11 mouse cellular contexts compared by ENCODE assay signal in genomic region chr1:155529120-155529963, GRCm38 (mm10). TPM values are rescaled to one million over a fixed set of nuclear protein-coding genes. Genes with fewer than 3 reads are reported as not detected.
DNase-seq lines count a peak whose midpoint lies in the region; ATAC-seq and TF ChIP-seq lines count a peak whose summit lies in the region.
"Had no signal": no experiment of that assay in that cellular context is flagged by ENCODE, and none has a peak within 500 bp of the region (broad histone marks: within the 10 kb centered on the region; RNA-seq: fewer than 3 reads in every experiment).

No protein-coding gene starts in this region.

- peak; percentile 35 for DNase-seq in adrenal gland, postnatal 14 days
- DNase-seq in adrenal gland, adult 8-10 months = no peak
- DNase-seq in left cerebral cortex, postnatal 4 days = peak; percentile 64
- no peak for DNase-seq in left cerebral cortex, postnatal 10 days (ENCODE audit: extremely low spot score in 1 of 2, low spot score in 2 of 2)
- no peak for DNase-seq in forebrain, postnatal 0 days
- peak; percentile 88 for DNase-seq in retina, postnatal 1 day
- no peak for DNase-seq in gastrocnemius, adult 2 months
- DNase-seq in layer of hippocampus, adult 11-12 months (ENCODE audit: low spot score) = no peak
- DNase-seq: heart, postnatal 36 days; layer of hippocampus, adult 9-11 months had no signal

- no peaks in the 10 kb centered on the region for H3K9me3 ChIP-seq in forebrain, postnatal 0 days (ENCODE audit: low read length)
- H3K9me3 ChIP-seq: liver, embryonic 15.5 days had no signal

- H3K36me3 ChIP-seq in forebrain, postnatal 0 days (ENCODE audit: insufficient read depth) = no peaks in the 10 kb centered on the region
- H3K36me3 ChIP-seq: liver, embryonic 15.5 days had no signal

- intact Hi-C loops in left cerebral cortex, postnatal 4 days (cut with DNase I) = loop anchor here (5.0 kb wide), 1 partner anchor 222 kb away; no protein-coding TSS in a partner anchor
- intact Hi-C loops in left cerebral cortex, postnatal 10 days (cut with DNase I) = loop anchor here (10.0 kb wide), 1 partner anchor 485 kb away; no protein-coding TSS in a partner anchor
- intact Hi-C loops in gastrocnemius, adult 2 months (cut with DNase I) = no loop called here

- H3K9ac ChIP-seq in forebrain, postnatal 0 days = no peak overlapping the region
- H3K9ac ChIP-seq: liver, embryonic 15.5 days had no signal

- WGBS in forebrain, postnatal 0 days = 55% methylated on average over 19 of the region's 19 CpGs

- H3K4me2 ChIP-seq in forebrain, postnatal 0 days (ENCODE audit: low read depth) = no peak overlapping the region
- H3K4me2 ChIP-seq: liver, embryonic 15.5 days had no signal

- no peaks in the 10 kb centered on the region for H3K27me3 ChIP-seq in forebrain, postnatal 0 days (ENCODE audit: insufficient read depth, low read length)

- peaks cover 14% of the 10 kb centered on the region; the same call in 1 of the 2 replicates for H3K4me1 ChIP-seq in forebrain, postnatal 0 days (ENCODE audit: insufficient read depth)
- H3K4me1 ChIP-seq: liver, embryonic 15.5 days had no signal

- TF ChIP-seq CTCF in forebrain, postnatal 0 days (IDR thresholded peaks at IDR 0.05; ENCODE audit: low read depth) = no peak
- no peak for TF ChIP-seq CTCF in gastrocnemius, adult 2 months (IDR thresholded peaks at IDR 0.05)

- no peak overlapping the region for H3K4me3 ChIP-seq in forebrain, postnatal 0 days (ENCODE audit: low read depth, low read length)
- H3K4me3 ChIP-seq in gastrocnemius, adult 2 months = no peak overlapping the region
- H3K4me3 ChIP-seq: liver, embryonic 15.5 days had no signal

- H3K27ac ChIP-seq in forebrain, postnatal 0 days (ENCODE audit: low read depth, low read length) = 0 out of 2 replicates have a peak overlapping the region, but pooled peaks have one; percentile 29
- no peak overlapping the region for H3K27ac ChIP-seq in gastrocnemius, adult 2 months
- H3K27ac ChIP-seq: liver, embryonic 15.5 days had no signal

- 0 out of 2 replicates have a peak, but pooled peaks have one; percentile 19 for ATAC-seq in forebrain, postnatal 0 days

RNA-seq across cellular contexts. Expression of gene Acbd6, which starts 28.6 kb away (rescaled TPM):
- total RNA-seq in adrenal gland, postnatal 14 days (2021) = 73.9 and 82.1 TPM in 2 replicates
- 10 to 100 TPM; 63.0 to 79.8 (median 64.5) TPM for total RNA-seq in adrenal gland, adult 8-10 months (2022)
- 100 to 1,000 TPM; 116 to 121 TPM for total RNA-seq in left cerebral cortex, postnatal 4 days (2021)
- total RNA-seq in left cerebral cortex, postnatal 10 days (2021) = 100 to 1,000 TPM; 107 to 110 TPM
- total RNA-seq in forebrain, postnatal 0 days (2014; rRNA removed) = 98.9 and 114 TPM in 2 replicates
- polyA plus RNA-seq in forebrain, postnatal 0 days (2015; fragmentation: Nextera tagmentation; extraction: Ambion mirVana) = 143 and 152 TPM in 2 replicates
- total RNA-seq in gastrocnemius, adult 2 months (2021) = 10 to 100 TPM; 54.4 to 65.2 TPM

Comparison
In these comparisons a context has a peak if more than half of its experiments do, and no peak if none do; other contexts are left out.
1. DNase-seq: peak in adrenal gland, postnatal 14 days (single experiment), left cerebral cortex, postnatal 4 days (single experiment) and retina, postnatal 1 day (single experiment); none in adrenal gland, adult 8-10 months (single experiment), left cerebral cortex, postnatal 10 days (0 of 2), forebrain, postnatal 0 days (single experiment), gastrocnemius, adult 2 months (single experiment) and layer of hippocampus, adult 11-12 months (single experiment).